Mouse (Mus musculus): ENCODE results near the gene Mgat3. TPM values are rescaled to one million over a fixed set of nuclear protein-coding genes. Genes with fewer than 3 reads are reported as not detected.

The Mgat3 gene
- total RNA-seq, 2 experiments from 2014 or later: 103 to 106 TPM

- peak; percentile 43 to 54 for DNase-seq (ENCODE audit: low spot score in 2 of 2)
Measured at GRCm38 (mm10) chr15:80173781-80174597, 468 bp downstream of the Mgat3 start.

DNA sequence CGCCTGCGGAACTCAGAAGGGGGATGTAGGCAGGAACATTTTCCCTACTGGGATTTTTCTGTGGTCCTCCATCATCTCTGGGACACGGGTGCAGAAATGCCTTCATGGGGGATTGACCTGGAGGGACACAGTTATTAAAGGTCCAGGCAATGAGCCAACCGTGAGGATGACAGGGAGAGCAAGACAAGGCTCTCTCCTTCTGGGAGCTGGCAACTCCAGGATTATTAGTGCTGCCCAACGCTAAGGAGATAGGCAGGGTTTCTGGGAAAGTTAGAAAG, 1.0 kb downstream of the Mgat3 start:
- no peak for DNase-seq (ENCODE audit: low spot score in 2 of 2)

DNA sequence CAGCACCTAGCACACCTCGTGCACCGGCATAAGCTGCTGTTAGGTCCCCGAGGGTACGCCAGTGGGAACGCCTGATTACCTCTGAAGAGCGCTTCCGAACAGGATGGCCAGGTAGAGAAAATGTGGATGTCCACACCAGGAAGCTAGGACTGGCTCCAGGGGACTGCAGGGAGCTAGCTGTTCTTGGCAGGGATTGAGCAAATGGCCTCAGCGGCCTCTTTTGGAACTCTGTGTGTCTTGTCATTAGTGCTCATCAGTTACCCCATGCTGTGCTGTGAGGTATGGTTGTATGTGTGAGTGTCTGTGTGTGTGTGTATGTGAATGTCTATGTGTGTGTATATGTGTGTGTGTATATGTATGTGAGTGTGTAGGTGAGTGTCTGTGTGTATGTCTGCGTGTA, 1.8 kb downstream of the Mgat3 start:
- no peak for DNase-seq (ENCODE audit: low spot score in 2 of 2)

- DNase-seq (ENCODE audit: low spot score in 2 of 2): no peak
Measured at GRCm38 (mm10) chr15:80175756-80176155, 2.2 kb downstream of the Mgat3 start.

- no peak for DNase-seq (ENCODE audit: low spot score in 2 of 2)
Measured at GRCm38 (mm10) chr15:80181561-80181960, 8.0 kb downstream of the Mgat3 start.

GRCm38 (mm10) chr15:80182072-80182700, 8.7 kb downstream of the Mgat3 start:
- DNase-seq (ENCODE audit: low spot score in 2 of 2): no peak

- DNase-seq (ENCODE audit: low spot score in 2 of 2): no peak
Measured at GRCm38 (mm10) chr15:80188927-80189326, 15.4 kb downstream of the Mgat3 start.

- DNase-seq (ENCODE audit: low spot score in 2 of 2): no peak
Measured at GRCm38 (mm10) chr15:80190075-80190474, 16.6 kb downstream of the Mgat3 start.

GRCm38 (mm10) chr15:80191585-80192245, 18.2 kb downstream of the Mgat3 start:
- DNase-seq (ENCODE audit: low spot score in 2 of 2): no peak

DNA sequence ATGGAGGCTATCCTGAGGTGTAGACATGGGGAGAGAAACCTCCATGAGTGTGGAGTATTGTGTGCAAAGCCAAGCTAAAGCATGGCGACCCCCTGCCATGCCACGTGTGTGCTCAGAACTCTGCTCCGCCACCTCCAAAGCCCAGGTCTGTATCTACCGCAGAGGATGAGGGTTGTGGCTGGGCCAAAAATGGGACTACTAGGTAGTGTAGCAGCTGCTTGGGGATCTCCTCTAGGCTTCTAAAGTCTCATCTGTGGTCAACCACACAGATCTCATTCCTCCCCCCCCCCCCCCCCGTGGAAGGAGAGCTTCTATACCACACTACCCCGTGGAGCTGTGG, 18.7 kb downstream of the Mgat3 start:
- no peak for DNase-seq (ENCODE audit: low spot score in 2 of 2)

DNA sequence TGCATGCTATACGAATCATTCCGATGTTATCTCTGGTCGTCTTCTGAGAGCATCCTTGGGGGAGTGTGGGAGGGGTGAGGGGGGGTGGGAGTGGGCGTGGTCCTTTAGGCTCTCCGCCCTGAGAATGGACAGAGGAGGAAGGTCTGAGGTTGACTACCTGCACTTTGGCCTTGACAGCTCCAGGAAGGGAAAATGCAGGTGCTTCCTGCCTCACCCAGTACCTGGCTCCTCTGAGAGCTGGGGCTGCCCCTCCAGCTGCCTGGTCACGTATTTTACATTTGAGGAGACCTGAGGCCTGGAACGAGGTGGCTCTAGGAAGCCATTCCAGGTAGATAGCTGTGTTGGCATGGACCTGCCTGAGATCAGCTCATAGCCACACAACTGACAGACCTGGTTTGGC, 19.3 kb downstream of the Mgat3 start:
- DNase-seq (ENCODE audit: low spot score in 2 of 2): no peak

DNA sequence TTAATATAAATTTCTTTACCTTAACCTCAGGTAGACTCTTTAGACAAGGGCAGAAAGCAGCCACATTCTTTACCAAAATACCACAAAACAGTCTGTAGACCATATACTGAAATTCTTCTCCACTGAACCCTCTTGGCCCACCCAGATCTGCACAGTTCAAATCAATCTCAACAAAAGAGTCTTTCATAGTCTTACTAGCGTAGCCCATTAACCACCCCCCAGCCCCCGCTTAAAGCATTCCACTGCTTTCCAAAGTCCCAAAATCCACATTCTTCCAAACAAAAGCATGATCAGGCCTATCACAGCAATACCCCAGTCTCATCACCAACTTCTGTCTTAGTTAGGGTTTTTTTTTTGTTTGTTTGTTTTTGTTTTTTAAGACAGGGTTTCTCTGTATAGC, 26.0 kb downstream of the Mgat3 start:
- DNase-seq (ENCODE audit: low spot score in 2 of 2): no peak

DNA sequence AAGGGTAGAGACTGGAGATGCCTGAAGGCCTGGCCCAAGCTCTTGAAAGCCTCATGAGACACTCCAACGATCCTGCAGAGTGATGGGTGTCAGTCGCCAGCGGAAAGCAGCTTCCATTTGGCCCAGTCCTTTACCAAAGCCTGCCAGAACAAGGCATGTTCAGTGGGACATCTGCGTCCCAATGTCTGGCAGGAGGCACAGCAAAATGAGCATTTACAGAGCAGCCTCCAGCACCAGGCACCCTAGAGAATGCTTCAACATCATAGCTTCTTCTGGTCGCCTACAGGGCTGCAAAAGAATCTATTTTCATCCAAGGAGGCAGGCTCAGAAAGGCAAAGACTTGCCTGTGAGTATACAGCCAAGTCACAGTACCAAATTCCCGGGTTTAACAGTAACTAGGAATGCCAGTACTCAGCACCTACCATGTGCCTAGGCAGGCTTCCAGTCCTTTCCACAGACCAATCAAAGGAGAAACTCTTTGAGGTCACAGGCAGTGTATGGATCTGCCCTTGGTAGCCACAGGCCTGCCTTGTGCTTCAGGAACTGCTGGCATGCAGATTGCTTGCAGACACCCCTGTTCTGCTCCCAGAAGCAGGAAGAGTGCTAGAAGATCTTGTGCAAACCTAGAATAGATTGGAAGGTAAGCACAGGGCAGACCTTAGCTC, 28.7 kb downstream of the Mgat3 start:
- DNase-seq (ENCODE audit: low spot score in 2 of 2): peak; percentile 53 to 81

DNA sequence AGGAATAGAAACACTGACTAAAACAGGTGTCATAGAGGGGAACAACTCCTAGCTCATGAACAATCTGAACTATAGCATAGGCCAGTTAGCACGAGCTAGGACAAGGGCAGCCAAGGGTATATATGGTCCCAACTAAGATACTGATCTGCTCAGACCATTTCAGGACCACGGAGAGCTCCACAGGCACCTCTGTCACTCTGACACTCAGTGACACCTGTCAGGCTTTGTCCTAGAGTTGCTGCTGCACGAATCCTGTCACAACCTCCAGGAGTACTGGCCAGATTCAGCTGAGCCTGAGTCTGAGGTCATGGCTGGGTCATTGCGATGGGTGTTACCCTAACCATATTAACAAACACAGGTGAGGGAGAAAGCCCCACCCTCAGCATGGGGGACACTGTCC, 29.9 kb downstream of the Mgat3 start:
- DNase-seq (ENCODE audit: low spot score in 2 of 2): no peak

GRCm38 (mm10) chr15:80206057-80206565, 32.6 kb downstream of the Mgat3 start:
- no peak for DNase-seq (ENCODE audit: low spot score in 2 of 2)

DNA sequence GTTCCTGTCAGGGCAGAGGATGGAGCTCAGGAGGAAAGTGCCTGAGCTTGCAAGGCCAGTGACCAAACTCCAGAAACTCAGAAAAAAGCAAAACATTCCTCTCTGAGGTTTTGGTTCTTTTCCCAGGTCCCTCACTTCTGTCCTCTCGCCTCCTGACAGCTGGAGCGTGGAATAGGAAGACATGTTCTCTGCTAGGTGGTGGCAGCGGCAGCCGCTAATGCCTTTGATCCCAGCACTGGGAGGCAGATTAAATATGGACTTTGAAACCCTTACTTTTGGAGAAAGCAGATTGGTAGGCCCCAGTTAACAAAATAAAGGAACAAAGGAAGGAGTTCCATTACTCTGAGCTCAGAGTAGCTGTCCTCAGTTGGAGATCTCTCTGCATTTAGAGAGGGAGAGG, 34.9 kb downstream of the Mgat3 start:
- DNase-seq (ENCODE audit: low spot score in 2 of 2): no peak

- DNase-seq (ENCODE audit: low spot score in 2 of 2): no peak
Measured at GRCm38 (mm10) chr15:80213688-80214087, 40.2 kb downstream of the Mgat3 start.

- DNase-seq (ENCODE audit: low spot score in 2 of 2): no peak
Measured at GRCm38 (mm10) chr15:80215716-80216479, 42.4 kb downstream of the Mgat3 start.

DNA sequence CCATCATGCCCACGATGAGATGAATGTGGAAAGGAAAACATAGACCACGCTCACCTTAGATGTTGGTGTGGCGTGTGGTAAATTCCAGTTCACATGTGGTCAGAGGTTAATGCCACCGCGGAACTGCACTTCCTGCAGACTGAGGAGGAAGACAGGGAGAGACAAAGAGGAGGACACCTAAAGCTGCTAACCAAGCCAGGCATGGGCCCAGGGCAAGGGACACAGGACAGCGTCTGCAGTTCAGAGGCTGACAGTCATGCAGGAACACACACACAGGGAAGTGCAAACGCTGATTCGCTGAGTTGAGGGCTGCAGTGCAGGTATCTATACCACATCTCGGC, 42.9 kb downstream of the Mgat3 start:
- no peak for DNase-seq (ENCODE audit: low spot score in 2 of 2)

DNA sequence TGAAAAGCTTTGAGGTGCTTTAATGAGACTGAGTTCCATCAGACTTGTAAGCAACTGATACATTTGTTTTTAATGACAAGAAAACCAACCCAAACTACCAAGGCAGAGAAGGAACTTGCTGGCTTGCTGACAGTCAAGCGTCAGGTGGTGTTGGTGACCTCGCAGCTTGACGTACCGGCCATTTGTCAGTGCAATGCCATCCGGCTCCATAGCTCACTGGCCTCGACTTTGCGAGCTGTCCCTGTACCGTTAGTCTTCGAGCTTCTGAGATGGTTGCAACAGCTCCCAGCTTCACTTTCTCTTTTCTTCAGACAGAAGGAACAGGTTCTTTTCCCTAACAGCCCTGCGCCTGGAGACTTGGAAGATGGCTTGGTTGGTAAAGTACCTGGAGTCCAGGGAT, 44.0 kb downstream of the Mgat3 start:
- DNase-seq (ENCODE audit: low spot score in 2 of 2): no peak

DNA sequence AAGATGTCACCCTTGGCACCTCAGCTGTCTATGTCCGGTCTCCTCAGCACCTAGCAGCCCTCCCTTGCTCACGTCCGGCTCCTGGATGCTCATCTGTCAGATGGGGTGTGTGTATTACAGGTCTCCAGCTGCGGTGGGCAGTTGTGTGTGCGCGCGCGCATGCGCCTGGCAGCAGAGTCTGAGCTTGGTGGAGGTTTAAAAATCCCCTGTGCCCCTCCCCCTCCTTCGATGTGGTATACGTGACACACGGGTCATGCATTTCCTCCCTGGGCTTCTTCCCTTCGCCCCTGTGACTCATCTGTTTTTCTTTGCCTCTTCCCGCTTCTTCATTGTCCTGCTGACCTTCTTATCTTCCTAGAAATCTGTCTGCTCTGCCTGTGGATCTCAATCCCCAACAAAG, 45.7 kb downstream of the Mgat3 start:
- DNase-seq (ENCODE audit: low spot score in 2 of 2): no peak
